Mouse (Mus musculus) 3134 (cell line): Measurements from ENCODE around the gene Lrguk.

Source experiments
- DNase-seq: peaks from one replicate; pipeline ENCODE4 v3.0.0-alpha.2; 2011; ENCODE audit warnings: low spot score; ENCODE audit not compliant: insufficient read length; ENCODE audit errors: extremely low read depth

Lrguk gene

GRCm38 (mm10) chr6:34028933-34029745 lies at the start of gene Lrguk:
Gene Lrguk (plus strand): TSS chr6:34029448.
- DNase-seq = peak; percentile 50

GRCm38 (mm10) chr6:33982709-33983108 lies 46.5 kb upstream of the Lrguk start:
- DNase-seq = no peak

GRCm38 (mm10) chr6:33987132-33987531 lies 42.1 kb upstream of the Lrguk start:
- no peak for DNase-seq

DNA sequence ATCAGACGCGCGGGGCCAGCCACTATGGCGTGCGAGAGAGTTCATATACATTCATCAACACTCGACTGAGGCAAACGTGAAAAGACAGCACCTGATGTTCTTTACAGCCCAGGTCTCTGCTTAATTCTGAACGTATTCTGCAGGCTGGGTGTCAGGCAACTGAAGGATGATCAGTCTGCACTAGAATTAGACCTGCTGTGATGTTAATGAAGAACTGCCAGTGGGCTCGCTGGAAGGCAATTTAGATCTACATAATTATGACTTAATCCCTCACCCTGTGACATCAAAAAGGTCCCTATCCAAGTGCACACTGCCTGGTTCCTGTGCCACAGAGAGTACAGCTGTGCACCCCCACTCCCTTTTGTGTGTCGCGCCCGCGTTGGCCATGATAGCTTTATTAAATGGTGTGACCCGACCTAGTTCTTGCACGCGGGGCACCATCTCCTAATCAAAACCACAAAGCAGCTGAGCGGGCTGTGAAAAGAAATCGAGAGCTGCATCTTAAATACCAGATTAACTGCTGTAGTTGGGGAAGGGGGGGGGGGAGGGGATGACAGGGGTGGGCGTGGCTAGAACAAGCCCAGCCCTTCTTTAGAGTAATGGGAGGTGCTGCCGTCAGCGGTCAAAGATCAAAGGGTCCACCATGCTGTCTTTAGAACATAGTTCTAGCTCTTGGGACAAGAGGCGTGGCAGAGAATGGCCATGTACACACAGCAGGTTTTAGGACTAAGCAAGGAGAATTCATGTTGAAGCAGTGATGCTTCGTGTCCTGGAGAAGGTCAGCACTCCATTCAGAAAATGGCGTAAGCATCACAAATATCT lies 36.8 kb upstream of the Lrguk start:
- no peak for DNase-seq

DNA sequence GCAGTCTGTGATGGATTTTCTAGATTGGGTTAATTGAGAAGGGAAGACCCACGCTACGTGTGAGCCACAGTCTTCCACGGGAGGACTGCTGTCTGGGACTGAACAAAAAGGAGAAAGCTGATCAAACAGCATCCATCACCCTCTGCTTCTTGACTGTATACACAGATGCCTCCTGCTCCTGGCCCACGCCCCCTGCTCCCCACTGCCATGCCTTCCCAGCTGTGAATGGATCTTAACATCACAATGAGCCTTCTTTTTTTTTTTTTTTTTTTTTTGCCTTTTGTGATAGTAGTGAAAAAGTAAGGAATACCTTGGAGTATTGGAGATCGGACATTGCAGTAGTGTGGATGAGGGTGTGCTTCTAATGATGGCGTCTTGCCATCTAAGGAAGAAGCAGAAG lies 35.4 kb upstream of the Lrguk start:
- no peak for DNase-seq

DNA sequence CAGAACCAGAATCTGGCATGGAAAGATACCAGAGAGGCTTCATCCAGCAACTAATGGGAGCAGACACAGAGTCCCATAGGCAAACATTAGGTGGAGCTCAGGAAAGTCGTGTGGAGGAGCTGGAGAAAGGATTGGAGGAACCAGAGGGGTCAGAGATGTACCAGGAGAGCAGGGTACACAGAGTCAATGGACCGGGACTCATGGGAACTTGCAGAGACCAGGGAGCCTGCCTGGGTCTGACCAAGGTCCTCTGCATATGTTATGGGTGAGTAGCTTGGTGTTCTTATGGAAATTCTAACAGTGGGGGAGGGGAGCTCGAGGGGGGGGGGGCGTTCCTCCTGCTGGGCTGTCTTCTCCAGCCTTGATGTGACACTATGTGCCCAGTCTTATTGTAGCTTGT lies 30.7 kb upstream of the Lrguk start:
- no peak for DNase-seq

GRCm38 (mm10) chr6:33999530-33999929 lies 29.7 kb upstream of the Lrguk start:
- no peak for DNase-seq

GRCm38 (mm10) chr6:34000644-34001043 lies 28.6 kb upstream of the Lrguk start:
- DNase-seq = no peak

DNA sequence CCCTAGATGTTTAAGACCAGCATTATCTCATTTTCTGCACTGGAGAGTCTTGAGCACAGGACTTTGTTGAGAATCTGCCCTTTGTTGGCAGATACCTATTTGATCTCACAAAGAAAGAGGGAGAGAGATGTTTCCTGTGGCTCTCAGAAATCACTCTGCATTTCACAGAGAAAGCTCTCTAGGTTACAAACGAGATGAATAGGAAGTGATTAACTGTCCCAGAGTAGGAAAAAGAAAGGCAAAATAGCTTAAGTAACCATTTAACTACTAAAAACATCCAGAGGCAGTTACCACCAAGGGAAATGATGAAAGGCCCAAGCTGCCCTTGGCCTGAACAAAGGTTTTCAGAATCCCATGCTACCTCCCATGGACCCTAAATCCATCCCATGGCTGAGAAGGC lies 26.2 kb upstream of the Lrguk start:
- DNase-seq = no peak

DNA sequence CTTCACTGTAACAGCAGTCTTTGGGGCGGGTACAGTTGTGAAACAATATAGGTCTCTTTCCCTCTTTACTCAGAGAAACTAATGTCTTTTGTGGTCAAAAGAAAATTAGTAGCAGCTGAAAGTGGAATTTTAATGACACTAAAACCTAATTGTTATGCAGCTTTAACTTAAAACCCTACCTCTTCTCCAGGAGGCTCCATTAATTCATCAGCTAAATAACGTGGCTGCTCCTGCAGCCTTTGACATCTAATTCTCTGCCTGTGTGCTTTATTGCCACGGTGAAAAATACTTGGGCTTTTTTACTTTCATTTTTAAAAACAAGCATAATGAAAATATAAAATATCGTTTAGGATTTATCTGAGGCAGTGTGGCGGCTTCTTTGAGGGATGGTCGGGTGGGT lies 15.8 kb upstream of the Lrguk start:
- no peak for DNase-seq

- DNase-seq = no peak
These were observed 439 bp downstream of the Lrguk start for GRCm38 (mm10) chr6:34029746-34030027.

- no peak for DNase-seq
These were observed 4.8 kb downstream of the Lrguk start for GRCm38 (mm10) chr6:34034096-34034495.

DNA sequence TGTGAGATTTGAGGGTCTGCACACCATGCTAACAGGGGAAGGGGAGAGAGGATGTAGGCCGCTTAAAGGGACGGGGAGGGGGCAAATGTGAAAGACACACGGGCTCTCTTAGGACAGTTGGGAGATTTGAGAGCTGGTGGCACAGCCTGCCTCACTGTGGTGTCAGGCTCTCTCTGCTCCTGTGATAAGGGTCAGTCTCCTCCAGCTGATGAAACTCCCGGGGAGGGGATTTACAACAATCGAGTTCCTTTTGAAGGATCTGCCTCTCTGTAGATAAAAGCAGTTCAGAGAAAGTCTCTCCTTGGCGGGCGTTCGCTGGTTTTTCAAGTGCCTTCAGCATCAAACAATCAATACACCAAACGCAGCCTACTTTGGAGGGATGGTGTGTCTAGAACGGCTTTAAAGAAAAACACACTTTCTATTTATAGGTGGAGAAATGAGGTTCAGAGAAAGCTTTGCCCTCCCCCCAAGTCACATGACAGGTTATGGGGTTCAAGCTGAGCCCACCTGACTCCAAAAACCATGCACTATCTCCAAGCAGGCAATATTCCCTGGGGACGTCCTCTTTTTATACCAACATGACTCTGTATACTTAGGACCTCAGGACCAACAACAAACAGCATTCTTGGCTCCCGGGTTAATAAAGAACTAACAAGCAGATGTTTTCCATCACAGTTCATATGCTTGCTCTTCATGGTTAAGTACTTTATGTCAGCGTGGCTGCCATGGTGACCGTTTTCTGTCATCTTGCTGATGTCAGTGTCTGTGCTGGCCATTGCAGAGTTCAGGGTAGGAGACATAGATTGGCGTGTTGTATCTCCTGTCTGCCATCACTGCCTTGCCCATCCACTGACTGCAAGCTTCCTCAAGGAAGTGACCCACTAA lies 5.6 kb downstream of the Lrguk start:
- DNase-seq = no peak

- DNase-seq = peak; percentile 5
These were observed 11.5 kb downstream of the Lrguk start for GRCm38 (mm10) chr6:34040624-34041235.

- no peak for DNase-seq
These were observed 12.5 kb downstream of the Lrguk start for GRCm38 (mm10) chr6:34041589-34042280.

- DNase-seq = no peak
These were observed 15.1 kb downstream of the Lrguk start for GRCm38 (mm10) chr6:34044228-34044811.

DNA sequence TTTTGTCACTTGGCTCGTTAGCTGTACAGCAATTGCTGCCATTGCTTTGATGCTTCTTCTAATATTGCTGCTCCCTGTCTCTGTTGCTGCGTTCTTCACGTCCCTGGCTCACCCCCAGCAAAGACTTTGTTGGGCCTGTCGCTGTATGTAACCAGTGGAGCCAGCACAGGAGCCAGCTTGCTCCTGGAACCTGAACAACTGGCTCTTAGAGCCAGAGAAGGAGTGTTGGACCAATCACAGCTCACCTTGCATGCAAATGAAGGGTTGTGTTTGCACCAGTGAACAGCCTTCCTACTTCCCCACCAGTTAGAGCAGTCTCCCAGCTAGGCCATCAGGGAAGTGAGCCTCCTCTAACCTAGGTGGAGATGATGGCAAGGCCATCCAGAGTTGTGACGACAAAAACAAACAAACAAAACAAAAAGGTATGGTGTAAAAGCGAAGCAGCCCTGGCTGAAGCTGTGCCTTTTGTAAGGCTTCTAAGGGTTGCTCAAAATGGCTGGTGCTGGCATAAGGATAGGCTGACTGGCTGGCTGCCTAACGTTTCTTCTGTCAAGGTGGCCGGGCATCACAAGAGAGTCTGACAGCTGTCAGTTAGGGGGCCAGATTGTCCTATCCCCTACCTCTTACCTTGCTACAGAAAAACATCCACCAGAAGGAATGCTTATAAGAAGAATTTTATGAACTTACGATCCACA lies 15.7 kb downstream of the Lrguk start:
- DNase-seq = no peak

DNA sequence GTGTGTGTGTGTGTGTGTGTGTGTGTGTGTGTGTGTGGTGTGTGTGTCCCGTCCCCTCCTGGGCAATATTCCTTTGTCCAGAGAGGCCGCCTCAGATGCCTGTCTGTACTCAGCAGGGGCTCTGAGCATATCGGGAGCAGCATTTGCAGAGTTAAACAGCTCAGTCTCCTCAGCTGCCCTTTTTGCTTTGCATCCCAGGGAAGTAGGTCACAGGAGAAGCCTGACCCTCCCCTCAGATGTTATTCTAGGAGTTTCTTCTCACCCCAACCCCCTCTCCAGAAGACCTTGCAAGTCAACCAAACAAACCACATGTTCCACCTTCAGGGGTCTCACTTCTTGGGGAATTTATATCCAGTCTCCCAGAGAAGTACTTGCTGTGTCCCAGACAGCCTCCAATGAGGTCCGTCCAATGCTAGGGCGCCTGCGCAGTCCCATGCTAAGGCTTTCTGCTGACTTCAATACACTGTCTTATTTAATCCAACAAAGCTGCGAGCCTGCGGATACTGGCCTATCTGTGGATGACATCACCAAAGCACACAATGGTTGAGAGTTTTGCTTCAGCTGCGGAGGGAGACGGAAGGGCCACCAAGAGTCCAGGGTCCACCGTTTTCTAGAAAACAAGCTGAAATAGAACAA lies 17.4 kb downstream of the Lrguk start:
- no peak for DNase-seq

GRCm38 (mm10) chr6:34049433-34049832 lies 20.2 kb downstream of the Lrguk start:
- DNase-seq = no peak
